Mouse (Mus musculus) thymus, postnatal 0 days (tissue): Measurements from ENCODE around the gene Gm17409. TPM values are rescaled to one million over a fixed set of nuclear protein-coding genes. Genes with fewer than 3 reads are reported as not detected.

Experiments used
- DNase-seq: peaks from one replicate; pipeline ENCODE4 v3.0.0-alpha.2; 2015; ENCODE audit warnings: low spot score
- polyA plus RNA-seq: library from polyadenylated mRNA; unstranded; fragments of >200 nt; fragmentation: Nextera tagmentation; extraction: Ambion mirVana; gene quantifications from 2 replicates; pipeline ENCODE4 v1.2.1, GENCODE M21; 2015

The Gm17409 gene
- not detected in 2 replicates for polyA plus RNA-seq

DNA sequence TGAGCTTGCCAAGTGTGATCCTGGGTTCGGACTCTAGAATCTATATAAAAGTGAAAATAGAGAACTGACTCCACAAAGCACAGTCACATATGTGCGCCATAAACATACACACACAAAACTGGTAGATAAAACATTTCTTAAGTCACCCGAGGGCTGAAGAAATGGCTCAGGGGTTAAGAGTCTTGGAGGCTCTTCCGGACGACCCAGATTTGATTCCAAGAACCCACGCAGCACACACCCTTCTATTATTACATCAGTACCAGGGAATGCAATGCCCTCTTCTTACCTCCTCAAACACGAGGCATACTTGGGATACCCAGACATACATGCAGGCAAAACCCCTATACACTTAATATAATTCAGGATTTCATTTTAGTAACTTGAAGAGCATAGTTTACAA lies at the start of gene Gm17409:
Gm17409 (plus strand) TSS at position 301 of the 400 bp plus-strand sequence.
- DNase-seq: no peak

DNA sequence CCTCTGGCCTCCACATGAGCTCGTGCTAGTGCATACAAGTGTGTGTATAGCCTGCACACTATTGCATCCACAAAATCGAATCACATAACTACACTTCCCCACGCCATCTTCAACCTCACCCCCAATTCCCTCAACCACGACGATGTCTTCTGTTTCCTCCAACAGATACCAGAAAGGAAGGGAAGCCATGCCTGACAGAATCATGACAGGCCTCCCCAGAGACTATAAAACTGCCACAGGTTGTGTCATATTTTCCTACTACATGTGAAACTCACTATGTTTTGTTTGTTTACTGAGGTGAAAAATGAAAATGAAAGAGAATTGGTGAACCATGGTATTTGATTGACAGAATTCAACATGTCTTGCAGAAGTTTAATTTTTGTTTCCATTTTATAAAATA lies 46.6 kb upstream of the Gm17409 start:
- DNase-seq: no peak

DNA sequence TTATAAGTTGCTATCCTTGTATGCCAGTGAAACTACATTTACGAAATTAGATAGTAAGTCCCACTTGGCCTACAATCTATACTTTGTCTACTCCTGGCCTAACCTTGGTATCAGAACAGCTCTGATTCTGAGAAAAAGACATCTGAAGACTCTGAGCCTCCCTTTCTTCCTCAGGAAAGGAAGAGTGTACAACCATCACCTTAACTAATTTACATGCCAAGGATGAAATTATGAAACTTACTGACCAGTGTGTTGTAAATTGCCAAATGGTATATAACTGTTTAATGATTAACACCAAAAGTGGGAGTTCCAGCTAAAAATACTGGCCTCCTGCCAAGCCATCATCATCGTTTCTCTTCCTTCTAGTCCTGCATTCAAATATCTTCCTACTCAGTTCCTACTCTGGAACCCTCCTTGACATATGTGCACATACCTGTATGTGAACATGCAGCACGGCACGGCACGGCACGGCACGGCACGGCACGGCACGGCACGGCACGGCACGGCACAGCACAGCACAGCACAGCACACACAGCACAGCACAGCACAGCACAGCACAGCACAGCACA lies 44.4 kb upstream of the Gm17409 start:
- no peak for DNase-seq

DNA sequence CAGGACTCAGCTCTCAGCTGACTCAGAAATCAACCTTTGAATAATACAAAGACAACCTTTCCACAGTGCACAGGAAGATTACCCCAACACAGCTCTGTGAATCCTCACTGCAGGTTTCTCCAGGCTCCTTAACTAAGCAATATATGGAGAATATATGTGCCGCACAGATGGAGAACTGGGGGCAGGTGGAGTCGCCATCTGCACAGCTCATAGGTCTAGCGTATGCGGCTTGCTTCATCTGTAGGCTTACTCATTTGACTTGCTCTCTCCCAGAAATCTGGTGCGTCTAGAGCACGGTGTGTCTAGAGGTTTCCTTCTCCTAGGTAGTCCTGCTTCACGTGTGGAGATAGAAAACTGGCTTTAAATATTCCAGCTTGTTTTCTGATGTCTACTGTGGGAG lies 37.7 kb upstream of the Gm17409 start:
- no peak for DNase-seq

DNA sequence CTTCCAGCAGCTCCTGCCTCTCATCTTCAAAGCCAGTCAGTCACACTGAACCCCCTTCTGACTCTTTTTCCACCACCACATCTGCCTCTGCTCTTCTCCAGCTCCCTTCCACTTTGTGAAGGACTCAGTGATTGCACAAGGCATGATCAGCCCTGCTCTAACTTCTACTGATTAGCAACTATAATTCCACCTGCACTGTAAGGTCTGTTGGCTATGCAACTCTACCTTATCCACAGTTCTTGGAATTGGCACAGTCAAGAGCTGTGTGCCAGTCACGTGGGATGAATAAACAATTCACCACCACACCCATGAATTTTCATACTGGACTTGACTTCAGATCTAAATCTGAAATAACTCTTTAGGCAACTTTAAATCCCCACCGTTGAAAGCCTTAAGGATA lies 36.6 kb upstream of the Gm17409 start:
- DNase-seq: no peak

DNA sequence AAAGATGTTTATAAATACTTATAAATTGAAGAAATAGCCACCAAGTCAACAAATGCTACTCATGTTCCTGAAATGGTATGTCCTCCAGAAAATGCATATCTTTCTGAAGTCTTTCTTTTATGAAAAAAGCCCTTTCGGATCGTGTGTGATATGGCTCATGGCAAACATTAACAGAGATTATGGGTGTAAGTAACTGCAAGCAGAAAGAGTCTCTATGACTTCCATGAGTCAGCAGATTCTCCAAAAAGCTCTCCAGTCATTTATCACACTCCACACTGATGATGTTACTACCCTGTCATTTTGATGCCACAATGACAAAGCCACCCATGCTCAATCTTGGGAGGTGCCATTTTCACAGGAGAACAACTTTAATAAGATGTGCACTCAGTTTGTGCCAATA lies 35.5 kb upstream of the Gm17409 start:
- no peak for DNase-seq

DNA sequence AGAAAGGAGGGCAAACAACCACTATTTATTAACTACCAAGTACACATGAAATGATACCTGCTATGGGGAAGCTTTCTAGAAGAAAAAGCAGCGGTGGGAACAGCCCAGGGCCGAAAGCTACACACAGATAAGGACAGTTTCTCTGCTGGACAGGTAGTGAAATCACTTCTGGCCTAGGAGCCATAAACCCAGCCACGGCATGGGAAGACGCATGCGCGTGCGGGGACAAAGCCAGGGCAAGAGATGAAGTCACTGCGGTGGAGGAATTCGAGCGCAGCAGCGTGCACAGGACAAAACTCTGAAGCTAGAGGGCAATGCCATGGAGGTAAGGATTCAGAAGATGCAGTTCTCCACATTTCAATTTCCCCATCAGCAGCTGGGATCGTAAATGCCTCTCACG lies 34.4 kb upstream of the Gm17409 start:
- DNase-seq: no peak

DNA sequence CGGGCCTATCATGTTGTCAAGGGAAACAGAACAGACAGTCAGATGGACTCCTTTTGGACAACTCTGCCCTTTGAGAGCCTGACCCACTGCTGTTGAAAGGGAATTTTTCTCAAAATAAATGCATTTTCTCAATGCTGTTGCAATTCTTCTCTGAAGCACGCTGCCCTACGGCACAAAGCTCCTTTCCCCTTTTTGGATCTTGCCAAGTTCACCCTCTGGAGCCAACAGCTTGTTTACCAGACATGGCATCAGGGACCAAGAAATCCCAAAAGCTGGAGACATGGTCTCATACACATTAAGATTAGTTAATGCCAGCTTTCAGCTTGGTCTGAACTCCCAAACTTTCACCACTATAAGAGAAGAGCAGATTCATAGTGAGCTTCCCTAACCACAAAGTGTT lies 33.0 kb upstream of the Gm17409 start:
- DNase-seq: no peak

DNA sequence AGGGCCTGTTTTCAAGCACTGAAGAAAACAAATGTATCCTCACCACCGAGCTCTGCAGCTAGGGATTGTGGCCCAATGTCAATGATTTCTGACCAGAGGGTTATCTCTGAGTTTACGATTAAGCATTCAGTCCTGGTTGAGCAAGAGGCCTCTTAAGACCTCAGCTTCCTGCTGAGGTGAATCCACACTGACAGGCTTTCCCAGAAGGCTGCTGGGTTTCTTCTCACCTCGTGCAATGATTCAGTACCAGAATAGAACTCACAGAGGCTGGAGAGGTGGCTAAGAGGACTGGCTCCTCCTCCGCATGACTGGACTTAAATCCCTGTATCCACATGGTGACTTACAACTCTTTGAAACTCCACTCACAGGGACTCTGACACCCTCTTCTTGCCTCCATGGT lies 26.8 kb upstream of the Gm17409 start:
- no peak for DNase-seq

DNA sequence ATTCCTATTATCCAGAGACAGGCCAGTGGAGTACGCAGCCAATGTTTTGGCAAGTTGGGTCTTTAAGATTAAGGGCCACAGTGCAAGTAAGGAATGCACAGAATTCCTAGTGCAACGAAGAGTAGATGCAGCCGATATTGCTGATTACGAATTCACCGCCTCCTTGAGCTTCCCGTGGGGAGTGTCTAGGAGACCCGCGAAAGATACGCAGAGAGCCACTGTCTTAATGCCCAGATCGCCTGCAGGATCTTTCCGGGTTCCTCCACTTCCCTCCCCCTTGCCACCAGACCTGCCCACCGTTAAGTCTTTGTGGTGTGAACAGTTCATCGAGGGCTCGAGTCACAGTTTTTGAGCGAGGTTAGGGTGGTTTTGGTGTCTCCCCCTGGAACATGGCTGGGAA lies 22.9 kb upstream of the Gm17409 start:
- no peak for DNase-seq

DNA sequence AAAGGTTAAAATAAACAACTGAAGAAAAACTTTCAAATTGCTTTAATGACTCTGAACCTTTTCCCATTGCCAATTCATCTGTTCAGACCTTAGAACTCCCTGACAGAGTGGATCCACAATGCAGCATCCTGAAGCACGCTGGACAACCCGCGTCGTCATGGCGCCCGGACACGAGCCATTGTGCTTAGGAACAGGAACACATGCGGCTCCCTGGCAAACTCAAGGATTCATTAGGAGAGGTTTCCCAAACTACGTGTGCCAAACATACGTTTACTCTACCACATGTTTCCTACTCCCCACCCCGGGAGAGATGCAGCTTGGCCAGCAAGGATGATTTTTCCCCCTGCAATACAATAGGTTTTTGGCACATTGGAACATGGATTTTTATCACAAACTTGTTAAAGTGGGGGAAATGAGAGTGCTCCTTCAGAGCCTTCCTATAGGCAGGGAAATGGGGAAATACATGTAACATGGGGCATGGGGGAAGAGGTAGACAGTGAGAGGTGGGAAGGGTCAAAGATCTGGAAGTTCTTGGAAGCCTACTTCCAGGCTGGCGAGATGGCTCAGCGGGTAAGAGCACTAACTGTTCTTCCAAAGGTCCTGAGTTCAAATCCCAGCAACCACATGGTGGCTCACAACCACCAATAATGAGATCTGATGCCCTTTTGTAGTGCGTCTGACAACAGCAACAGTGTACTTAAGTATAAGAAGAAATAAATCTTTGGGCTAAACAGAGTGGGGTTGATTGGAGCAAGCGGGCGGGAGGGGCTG lies 15.6 kb upstream of the Gm17409 start:
- DNase-seq: no peak

DNA sequence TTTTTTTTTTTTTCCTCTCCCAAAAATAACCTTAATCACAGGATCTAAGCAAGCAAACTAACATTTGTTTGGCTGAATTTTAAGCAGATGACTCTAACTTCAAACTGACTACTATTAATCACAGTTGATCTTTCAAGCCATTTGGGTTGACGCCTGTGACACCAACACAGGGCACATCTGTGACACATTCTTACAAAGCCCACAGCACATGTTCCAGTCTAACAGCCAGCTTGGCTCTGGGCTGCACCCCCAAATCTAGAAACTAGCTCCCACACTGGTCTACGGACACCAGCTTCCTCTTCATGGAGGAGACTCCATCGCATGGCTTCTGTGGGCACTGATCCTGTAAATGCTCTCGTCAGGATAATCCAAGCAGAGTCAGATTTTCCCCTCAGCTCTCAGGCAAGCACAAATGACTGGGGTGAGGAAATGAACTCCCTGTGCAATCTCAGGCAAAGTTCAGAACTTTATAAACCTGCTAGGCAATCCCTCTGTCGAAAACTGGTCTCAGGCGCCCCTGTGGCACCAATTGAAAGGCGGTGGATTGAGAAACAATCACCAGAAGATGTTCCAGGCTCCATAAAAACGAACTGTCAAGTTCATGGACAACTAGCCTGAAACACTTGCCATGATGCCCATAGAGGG lies 13.0 kb upstream of the Gm17409 start:
- DNase-seq: no peak

DNA sequence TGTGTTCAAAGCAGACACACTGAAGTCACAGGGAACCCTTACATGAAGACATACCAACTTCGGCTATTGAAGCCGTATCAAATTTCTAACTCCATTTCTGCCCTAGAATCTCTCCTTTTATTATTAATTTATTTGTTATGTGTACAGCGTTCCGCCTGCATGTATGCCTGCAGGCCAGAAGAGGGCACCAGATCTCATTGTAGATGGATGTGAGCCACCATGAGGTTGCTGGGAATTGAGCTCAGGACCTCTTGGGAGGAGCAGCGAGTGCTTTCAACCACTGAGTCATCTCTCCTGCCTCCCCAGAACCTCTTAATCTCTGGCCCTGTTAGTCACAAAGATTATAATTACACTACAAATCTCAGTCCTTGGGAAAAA lies 12.4 kb upstream of the Gm17409 start:
- no peak for DNase-seq

DNA sequence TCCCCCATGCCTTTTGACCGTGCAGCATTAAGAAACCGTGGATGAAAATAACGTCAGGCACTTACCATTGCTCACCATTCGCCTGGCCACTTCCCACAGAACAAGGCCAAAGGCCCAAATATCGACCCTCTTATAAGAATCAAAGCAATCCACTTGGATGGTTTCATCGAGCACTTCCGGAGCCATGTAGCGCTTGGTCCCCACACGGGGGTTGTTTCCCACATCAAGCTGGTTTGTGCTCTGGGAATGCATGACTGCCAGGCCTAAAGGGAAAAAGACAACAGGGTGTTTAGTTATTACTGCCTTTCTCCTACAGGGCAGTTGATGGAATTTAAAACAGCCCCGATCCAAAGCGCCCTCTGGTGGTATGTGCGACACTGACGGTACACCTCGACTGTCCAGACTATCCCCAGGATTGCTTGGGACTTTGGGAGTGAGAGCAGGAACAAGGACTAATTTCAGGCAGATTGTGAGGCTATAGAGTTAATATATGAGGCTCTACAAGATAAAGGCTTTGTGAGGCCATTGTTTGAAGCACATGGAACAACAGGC lies 11.0 kb upstream of the Gm17409 start:
- DNase-seq: no peak

DNA sequence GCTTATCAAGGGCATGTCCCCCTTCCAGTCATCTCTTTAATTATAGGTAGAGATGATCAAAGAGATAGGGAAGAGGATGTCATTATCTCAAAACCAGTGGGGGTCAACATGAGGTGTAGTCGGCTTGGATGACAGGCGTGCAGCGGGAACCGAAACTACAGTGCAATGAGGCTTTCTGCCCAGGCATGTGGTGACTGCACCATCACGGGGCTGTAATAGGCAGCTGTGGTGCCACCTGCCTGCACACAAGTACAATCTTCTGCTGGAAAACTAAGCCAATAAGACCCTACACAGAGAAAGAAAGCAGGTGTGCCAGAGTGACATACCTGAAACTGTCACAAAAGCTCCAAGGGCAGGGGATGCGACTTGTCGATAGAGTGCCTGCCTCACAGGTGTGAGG lies 374 bp downstream of the Gm17409 start:
- DNase-seq: no peak

DNA sequence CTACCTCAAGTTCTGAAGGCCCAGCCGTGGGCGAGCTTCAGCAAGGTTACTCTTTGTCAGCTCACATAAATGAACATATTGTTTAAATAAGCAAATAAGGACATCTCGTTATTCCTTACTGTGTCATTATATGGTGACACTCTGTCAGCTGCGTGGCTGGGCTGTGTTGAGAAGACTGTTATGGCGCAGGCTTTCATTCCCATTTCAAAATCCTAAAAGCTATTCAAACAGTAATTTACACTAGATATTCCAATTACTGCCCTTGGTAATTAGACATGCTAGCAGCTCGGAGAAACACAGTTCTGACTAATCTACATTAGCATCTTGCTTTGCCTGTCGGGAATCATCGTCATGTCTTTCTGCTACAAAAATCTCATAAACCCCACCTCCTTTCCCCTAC lies 5.7 kb downstream of the Gm17409 start:
- DNase-seq: no peak

DNA sequence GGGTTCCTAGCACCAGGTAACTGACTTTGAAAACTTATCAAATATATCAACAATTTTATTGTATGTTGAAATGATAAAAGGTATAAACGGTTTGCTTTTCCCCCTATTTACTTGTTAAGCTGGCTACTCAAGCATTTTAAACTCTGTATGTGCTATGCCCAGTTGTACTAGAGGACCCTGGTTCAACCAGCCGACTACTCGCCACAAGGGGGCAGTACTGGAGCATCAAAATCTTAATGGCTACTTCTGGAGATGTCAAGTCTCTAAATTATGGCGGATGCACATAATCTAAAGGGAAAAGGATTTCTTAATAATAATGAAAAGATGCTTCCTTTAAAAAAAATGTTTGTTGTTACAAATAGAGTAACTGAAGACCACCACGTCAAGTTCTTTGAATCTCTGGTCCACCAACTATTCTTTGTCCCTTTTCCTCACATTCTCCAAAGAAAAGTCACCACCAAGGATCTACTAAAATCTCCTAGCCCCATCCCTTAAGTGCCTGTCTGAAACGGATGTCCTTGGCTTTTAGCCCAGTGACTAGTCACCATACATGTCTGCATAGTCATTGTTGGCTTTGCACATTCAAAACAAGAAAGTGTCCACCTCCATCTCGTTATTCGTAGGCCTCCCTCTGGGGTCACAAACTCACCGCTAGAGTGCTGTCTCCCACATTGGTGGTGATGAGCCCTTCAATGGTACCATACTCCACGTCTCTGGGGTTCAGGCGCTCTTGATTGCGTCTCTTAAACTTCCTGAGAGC lies 7.2 kb downstream of the Gm17409 start:
- peak; percentile 62 for DNase-seq

DNA sequence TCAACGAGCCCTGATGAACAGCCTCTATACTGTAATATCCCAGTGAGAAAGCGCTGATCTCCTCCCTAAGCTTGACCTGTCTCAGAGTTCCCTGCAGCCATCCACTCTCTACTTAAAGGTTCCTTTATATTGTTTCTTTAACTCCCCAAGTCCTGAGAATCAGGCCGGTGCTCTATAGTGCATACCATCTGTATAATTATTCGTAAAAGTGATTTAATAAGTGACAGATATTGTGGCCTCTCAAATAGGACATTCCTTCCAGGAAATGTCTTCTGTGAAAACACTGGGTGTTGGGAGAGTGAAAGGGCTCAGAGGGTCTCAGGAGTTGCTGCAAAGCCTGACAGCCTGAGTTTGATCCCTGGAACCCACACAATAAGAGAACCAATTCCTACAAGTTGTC lies 8.2 kb downstream of the Gm17409 start:
- DNase-seq: no peak

DNA sequence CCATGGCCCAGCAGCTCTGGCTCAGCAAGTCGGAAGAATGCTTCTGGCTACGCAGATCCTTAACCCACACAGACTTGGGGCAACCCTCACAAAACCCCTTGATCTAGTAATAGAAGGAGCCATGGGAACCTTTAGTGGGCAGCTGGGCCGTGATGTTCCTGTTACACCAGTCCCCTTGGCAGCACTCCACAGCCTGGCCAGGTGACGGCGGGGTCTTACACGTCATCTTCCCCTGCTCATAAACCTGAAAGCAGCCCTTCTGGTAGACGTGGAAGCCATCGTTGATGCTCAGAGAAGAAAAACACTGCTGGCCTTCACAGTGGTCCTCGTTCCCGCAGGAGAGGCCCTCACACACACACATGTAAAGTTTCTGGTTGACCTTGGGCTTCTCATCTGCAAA lies 9.6 kb downstream of the Gm17409 start:
- DNase-seq: no peak

DNA sequence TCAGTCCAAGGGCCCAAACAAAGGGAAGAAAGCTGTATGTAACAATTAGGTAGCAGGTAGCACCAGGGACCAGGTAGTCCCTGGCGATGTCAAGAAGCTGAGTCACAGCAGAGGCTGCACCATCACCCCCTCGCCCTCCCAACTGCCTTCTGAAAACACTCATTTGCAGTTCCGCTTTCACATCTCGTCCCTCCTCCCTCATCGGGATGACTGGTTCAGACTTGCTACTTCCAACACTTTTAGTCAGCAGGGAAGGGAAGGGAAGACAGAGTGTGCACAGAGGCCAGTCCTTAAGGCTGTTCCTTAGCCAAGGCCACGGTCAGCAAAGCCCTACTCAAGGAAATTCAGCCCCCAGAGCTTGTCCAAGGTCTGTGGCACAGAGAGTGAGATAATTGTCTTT lies 10.8 kb downstream of the Gm17409 start:
- no peak for DNase-seq

DNA sequence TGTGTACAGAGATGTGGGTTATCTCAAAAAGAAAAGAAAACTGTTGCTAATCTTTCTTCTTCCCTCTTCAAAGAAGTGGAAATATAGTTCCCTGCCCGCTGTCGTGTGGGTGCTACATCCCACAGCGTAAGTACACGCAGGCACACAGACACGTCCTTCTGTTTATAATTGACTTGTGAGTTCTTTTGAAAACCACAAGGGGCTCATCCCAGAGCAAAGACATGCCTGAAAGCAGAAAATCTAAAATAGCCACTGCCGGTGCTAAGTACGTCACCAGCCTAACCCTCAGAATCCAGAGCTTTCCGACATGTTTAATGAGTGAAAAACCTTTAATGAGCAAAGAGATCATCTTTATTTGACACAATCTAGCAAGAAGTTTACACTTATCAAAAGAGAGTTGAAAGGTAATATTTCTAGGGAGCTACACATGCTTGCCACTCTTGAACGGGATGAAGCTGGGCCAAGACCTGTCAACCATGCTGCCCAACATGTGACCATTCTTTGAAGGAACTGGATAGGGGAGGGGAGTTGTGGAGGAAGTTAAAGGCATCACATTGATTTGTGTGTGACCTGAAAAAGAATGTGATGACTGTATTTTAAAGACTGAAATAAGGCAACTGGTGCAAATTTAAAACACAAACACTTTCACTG lies 11.7 kb downstream of the Gm17409 start:
- DNase-seq: no peak
